Mouse (Mus musculus): Measurements from ENCODE around the gene Srsf2.

Gene Srsf2

GRCm38 (mm10) chr11:116807938-116808606 lies 44.8 kb downstream of the Srsf2 start:
- peak; percentile 52 to 76 for DNase-seq

DNA sequence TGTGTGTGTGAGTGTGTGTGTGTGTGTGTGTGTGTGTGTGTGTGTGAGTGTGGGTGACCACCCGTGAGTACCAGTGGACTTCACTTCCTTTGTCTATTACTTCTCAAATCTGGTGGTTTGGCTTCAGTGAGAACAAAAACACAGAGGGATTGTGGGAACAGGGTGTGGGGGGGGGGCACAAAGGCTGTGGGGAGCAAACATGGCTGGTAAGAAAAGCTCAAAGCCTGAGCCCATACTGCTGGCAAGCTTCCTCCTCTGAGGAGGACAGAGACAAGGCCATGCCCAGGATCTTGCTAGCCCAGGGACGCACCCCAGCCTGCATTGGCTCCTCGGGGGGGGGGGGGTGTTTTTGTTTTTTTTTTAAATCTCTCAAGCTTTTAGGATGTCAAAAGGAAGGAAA lies 45.4 kb downstream of the Srsf2 start:
- no peak for DNase-seq

DNA sequence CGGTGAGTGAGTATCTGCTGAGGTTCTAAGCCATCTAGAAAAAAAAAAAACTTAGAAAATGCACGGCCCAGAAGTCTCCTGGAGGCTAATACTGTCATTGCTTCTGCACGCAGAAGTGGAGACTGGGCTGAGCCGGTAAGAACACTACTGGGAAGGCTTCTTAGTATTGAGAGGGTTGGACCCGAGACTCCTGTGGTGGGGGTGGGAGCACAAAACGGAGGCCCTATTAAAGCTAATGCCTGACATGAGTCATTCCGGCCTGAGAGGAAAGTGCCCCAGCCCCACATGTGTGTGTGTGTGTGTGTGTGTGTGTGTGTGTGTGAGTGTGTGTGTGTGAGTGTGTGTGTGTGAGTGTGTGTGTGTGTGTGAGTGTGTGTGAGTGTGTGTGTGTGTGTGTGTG lies 45.8 kb downstream of the Srsf2 start:
- no peak for DNase-seq

GRCm38 (mm10) chr11:116806136-116807071 lies 46.5 kb downstream of the Srsf2 start:
- no peak for DNase-seq

GRCm38 (mm10) chr11:116802709-116803108 lies 50.2 kb downstream of the Srsf2 start:
- no peak for DNase-seq

GRCm38 (mm10) chr11:116801106-116801505 lies 51.8 kb downstream of the Srsf2 start:
- no peak for DNase-seq
